8 mouse cellular contexts compared by ENCODE assay signal in genomic region chr1:39868825-39869571, GRCm38 (mm10). TPM values are rescaled to one million over a fixed set of nuclear protein-coding genes. Genes with fewer than 3 reads are reported as not detected.
A peak's percentile ranks its signal among the peaks of the same experiment; 100 is the strongest.
DNase-seq lines count a peak whose midpoint lies in the region; ATAC-seq and TF ChIP-seq lines count a peak whose summit lies in the region.

No protein-coding gene starts in this region.

- DNase-seq in kidney, adult 9 months, result peak; percentile 22
- peak; percentile 57 for DNase-seq in heart, postnatal 4 days
- peak; percentile 48 for DNase-seq in liver, postnatal 0 days
- no peak for DNase-seq in spleen, postnatal 14 days (ENCODE audit: low spot score in 2 of 2)
- no peak for DNase-seq in left cerebral cortex, adult 18-20 months (ENCODE audit: low spot score in 2 of 2)
- no peak for DNase-seq in forebrain, embryonic 10.5 days (ENCODE audit: extremely low spot score, low spot score)

- peaks cover 27% of the 10 kb centered on the region for H3K4me1 ChIP-seq in kidney, embryonic 16.5 days (ENCODE audit: insufficient read depth, low read length)
- H3K4me1 ChIP-seq in embryonic facial prominence, embryonic 13.5 days, result peaks cover 32% of the 10 kb centered on the region
- peaks cover 13% of the 10 kb centered on the region; the same call in 1 of the 2 replicates for H3K4me1 ChIP-seq in liver, postnatal 0 days (ENCODE audit: insufficient read depth)
- H3K4me1 ChIP-seq in forebrain, embryonic 10.5 days, result peaks cover 31% of the 10 kb centered on the region

- H3K4me3 ChIP-seq in kidney, embryonic 16.5 days (ENCODE audit: low read length), result no peak overlapping the region
- no peak overlapping the region for H3K4me3 ChIP-seq in embryonic facial prominence, embryonic 13.5 days
- no peak overlapping the region for H3K4me3 ChIP-seq in liver, postnatal 0 days (ENCODE audit: low read depth, low read length)
- H3K4me3 ChIP-seq in forebrain, embryonic 10.5 days, result no peak overlapping the region

- H3K4me2 ChIP-seq in kidney, embryonic 16.5 days (replicated peaks; ENCODE audit: low read depth, low read length), result no peak overlapping the region
- no peak overlapping the region for H3K4me2 ChIP-seq in embryonic facial prominence, embryonic 13.5 days
- H3K4me2 ChIP-seq in liver, postnatal 0 days (ENCODE audit: low read depth, low read length), result no peak overlapping the region

- H3K27ac ChIP-seq in kidney, embryonic 16.5 days (ENCODE audit: low read length), result no peak overlapping the region
- peak overlapping the region; percentile 24; the same call in 1 of the 2 replicates for H3K27ac ChIP-seq in embryonic facial prominence, embryonic 13.5 days
- H3K27ac ChIP-seq in liver, postnatal 0 days (ENCODE audit: low read depth), result peak overlapping the region; percentile 86
- H3K27ac ChIP-seq in forebrain, embryonic 10.5 days, result no peak overlapping the region

- no peak for ATAC-seq in kidney, embryonic 16.5 days (ENCODE audit: low FRiP score, low TSS enrichment)
- ATAC-seq in embryonic facial prominence, embryonic 13.5 days (ENCODE audit: insufficient number of reproducible peaks, insufficient read depth, low FRiP score, low TSS enrichment, low read depth), result no peak
- ATAC-seq in liver, postnatal 0 days, result peak; percentile 61

- WGBS in kidney, embryonic 16.5 days, result 39% methylated on average over 10 of the region's 10 CpGs
- 52% methylated on average over 10 of the region's 10 CpGs for WGBS in embryonic facial prominence, embryonic 13.5 days
- 51% methylated on average over 10 of the region's 10 CpGs for WGBS in liver, postnatal 0 days (ENCODE audit: insufficient replicate concordance)
- 70% methylated on average over 10 of the region's 10 CpGs for WGBS in forebrain, embryonic 10.5 days

- no peak for TF ChIP-seq CTCF in liver, postnatal 0 days (IDR thresholded peaks at IDR 0.05; ENCODE audit: low read depth)

- H3K9ac ChIP-seq in kidney, embryonic 16.5 days (replicated peaks; ENCODE audit: low read length), result no peak overlapping the region
- no peak overlapping the region for H3K9ac ChIP-seq in embryonic facial prominence, embryonic 13.5 days
- no peak overlapping the region for H3K9ac ChIP-seq in liver, postnatal 0 days (replicated peaks)

- no peaks in the 10 kb centered on the region for H3K27me3 ChIP-seq in kidney, embryonic 16.5 days (ENCODE audit: insufficient read depth, low read length)
- no peaks in the 10 kb centered on the region for H3K27me3 ChIP-seq in embryonic facial prominence, embryonic 13.5 days
- no peaks in the 10 kb centered on the region for H3K27me3 ChIP-seq in liver, postnatal 0 days (ENCODE audit: insufficient read depth, low read length)
- no peaks in the 10 kb centered on the region for H3K27me3 ChIP-seq in forebrain, embryonic 10.5 days (ENCODE audit: poor library complexity, severe bottlenecking)

- peak; percentile 31; the same call in 1 of the 2 replicates for TF ChIP-seq EP300 in liver, postnatal 0 days (IDR thresholded peaks at IDR 0.05; ENCODE audit: low read depth)

- H3K36me3 ChIP-seq in kidney, embryonic 16.5 days (ENCODE audit: insufficient read depth, low read length), result no peaks in the 10 kb centered on the region
- H3K36me3 ChIP-seq in embryonic facial prominence, embryonic 13.5 days, result no peaks in the 10 kb centered on the region
- H3K36me3 ChIP-seq in liver, postnatal 0 days (replicated peaks; ENCODE audit: insufficient read depth, low read length), result no peaks in the 10 kb centered on the region
- no peaks in the 10 kb centered on the region for H3K36me3 ChIP-seq in forebrain, embryonic 10.5 days (replicated peaks)

- no peaks in the 10 kb centered on the region for H3K9me3 ChIP-seq in kidney, embryonic 16.5 days (ENCODE audit: low read length)
- H3K9me3 ChIP-seq in embryonic facial prominence, embryonic 13.5 days, result no peaks in the 10 kb centered on the region
- no peaks in the 10 kb centered on the region for H3K9me3 ChIP-seq in liver, postnatal 0 days (ENCODE audit: low read length)
- no peaks in the 10 kb centered on the region for H3K9me3 ChIP-seq in forebrain, embryonic 10.5 days

RNA-seq across cellular contexts. Expression of gene Map4k4, which starts 31.7 kb away (rescaled TPM):
- polyA plus RNA-seq in kidney, embryonic 16.5 days (2015; fragmentation: Nextera tagmentation; extraction: Ambion mirVana), result 14.3 and 20.2 TPM in 2 replicates
- 42.8 and 56.6 TPM in 2 replicates for polyA plus RNA-seq in embryonic facial prominence, embryonic 13.5 days (2015; fragmentation: Nextera tagmentation; extraction: Ambion mirVana)
- total RNA-seq in heart, postnatal 4 days (2021), result 100 to 1,000 TPM; 207 to 231 TPM
- 4.0 and 4.2 TPM in 2 replicates for polyA plus RNA-seq in liver, postnatal 0 days (2015; fragmentation: Nextera tagmentation; extraction: Ambion mirVana)
- 10 to 100 TPM; 87.1 to 95.0 TPM for total RNA-seq in left cerebral cortex, adult 18-20 months (2021)
- polyA plus RNA-seq in forebrain, embryonic 10.5 days (2016; fragmentation: Nextera tagmentation; extraction: Ambion mirVana), result 28.3 and 31.0 TPM in 2 replicates

Comparison
In these comparisons a context has a peak if more than half of its experiments do, and no peak if none do; other contexts are left out.
1. DNase-seq: peak in kidney, adult 9 months (single experiment), heart, postnatal 4 days (single experiment) and liver, postnatal 0 days (single experiment); none in spleen, postnatal 14 days (0 of 2), left cerebral cortex, adult 18-20 months (0 of 2) and forebrain, embryonic 10.5 days (single experiment).
2. H3K27ac ChIP-seq: peak in embryonic facial prominence, embryonic 13.5 days (single experiment) and liver, postnatal 0 days (single experiment); none in kidney, embryonic 16.5 days (single experiment) and forebrain, embryonic 10.5 days (single experiment).